Comparison of ENCODE assay signal across 1 mouse cellular context in genomic region chr15:85878848-85879497, GRCm38 (mm10).
A peak's percentile ranks its signal among the peaks of the same experiment; 100 is the strongest.
TF ChIP-seq lines count a peak whose summit lies in the region.

TSS of gene Trmu (plus strand) at chr15:85879312.

TF ChIP-seq in CH12.LX, 34 proteins besides CTCF, POLR2A, EP300 and RAD21 (continued from another document):
- TF ChIP-seq MAFK (IDR thresholded peaks at IDR 0.05; ENCODE audit: insufficient replicate concordance, low read length) (no peak), USF2 (conservative IDR thresholded peaks at IDR 0.05; ENCODE audit: low read depth, low read length) (no peak), ELF1 (IDR thresholded peaks at IDR 0.05; ENCODE audit: low read depth, low read length) (peak; percentile 64), ZNF384 (IDR thresholded peaks at IDR 0.05; ENCODE audit: low read depth, low read length) (no peak), E2F4 (IDR thresholded peaks at IDR 0.05; ENCODE audit: insufficient replicate concordance, low read depth, low read length) (no peak), MEF2A (IDR thresholded peaks at IDR 0.05; ENCODE audit: borderline replicate concordance, low read depth, low read length) (peak; percentile 73; the same call in 1 of the 2 replicates), JUND (conservative IDR thresholded peaks at IDR 0.05; ENCODE audit: low read depth, low read length) (no peak), PAX5 (IDR thresholded peaks at IDR 0.05; ENCODE audit: low read length) (no peak), NRF1 (IDR thresholded peaks at IDR 0.05; ENCODE audit: low read depth, low read length) (peak; percentile 48; the same call in 1 of the 2 replicates), TCF12 (IDR thresholded peaks at IDR 0.05; ENCODE audit: low read depth, low read length) (peak; percentile 73), USF1 (IDR thresholded peaks at IDR 0.05; ENCODE audit: low read depth, low read length) (no peak), BHLHE40 (IDR thresholded peaks at IDR 0.05; ENCODE audit: low read depth, low read length) (no peak), ZMIZ1 (IDR thresholded peaks at IDR 0.05; ENCODE audit: low read depth, low read length) (no peak), GABPA (IDR thresholded peaks at IDR 0.05; ENCODE audit: insufficient replicate concordance, low read depth, low read length) (no peak), ZC3H11A (IDR thresholded peaks at IDR 0.05; ENCODE audit: low read depth, low read length) (no peak), CHD1 (IDR thresholded peaks at IDR 0.05; ENCODE audit: low read depth, low read length) (no peak), IRF4 (IDR thresholded peaks at IDR 0.05; ENCODE audit: low read depth, low read length) (peak; percentile 54; the same call in 1 of the 2 replicates), NELFE (IDR thresholded peaks at IDR 0.05; ENCODE audit: low read depth, low read length) (peak; percentile 84; the same call in 1 of the 2 replicates), SIN3A (IDR thresholded peaks at IDR 0.05; ENCODE audit: low read length) (peak; percentile 80), MYC (IDR thresholded peaks at IDR 0.05; ENCODE audit: low read depth, low read length) (peak; percentile 76; the same call in 1 of the 2 replicates), KAT2A (IDR thresholded peaks at IDR 0.05; ENCODE audit: insufficient replicate concordance, low read length) (no peak), MXI1 (IDR thresholded peaks at IDR 0.05; ENCODE audit: low read depth, low read length) (peak; percentile 75)
TF ChIP-seq in CH12.LX: peak in this region for 15.
